8 mouse cellular contexts compared by ENCODE assay signal in genomic region chr2:180724585-180725413, GRCm38 (mm10). TPM values are rescaled to one million over a fixed set of nuclear protein-coding genes. Genes with fewer than 3 reads are reported as not detected.
DNase-seq lines count a peak whose midpoint lies in the region; ATAC-seq lines count a peak whose summit lies in the region.

Gene Slc17a9, plus strand, starts transcription at chr2:180725263.

- H3K4me3 ChIP-seq in embryonic facial prominence, embryonic 13.5 days, result peak within 1 kb of the TSS; percentile 16
- peak within 1 kb of the TSS; percentile 13; the same call in 1 of the 2 replicates for H3K4me3 ChIP-seq in limb, embryonic 10.5 days

- peak within 1 kb of the TSS; percentile 41 for H3K9ac ChIP-seq in embryonic facial prominence, embryonic 13.5 days

- H3K27me3 ChIP-seq in embryonic facial prominence, embryonic 13.5 days, result no peaks in the 10 kb centered on the region
- H3K27me3 ChIP-seq in limb, embryonic 10.5 days (ENCODE audit: low read depth, poor library complexity, severe bottlenecking), result no peaks in the 10 kb centered on the region; the same call in 1 of the 2 replicates

- peaks cover 14% of the 10 kb centered on the region for H3K4me1 ChIP-seq in embryonic facial prominence, embryonic 13.5 days
- H3K4me1 ChIP-seq in limb, embryonic 10.5 days, result peaks cover 21% of the 10 kb centered on the region

- peak within 1 kb of the TSS; percentile 54 for H3K4me2 ChIP-seq in embryonic facial prominence, embryonic 13.5 days

- intact Hi-C loops in heart, postnatal 36 days (cut with DNase I), result no loop called here
- intact Hi-C loops in left cerebral cortex, postnatal 4 days (cut with DNase I), result no loop called here

- DNase-seq in retina, postnatal 1 day, result peak; percentile 15
- no peak for DNase-seq in retina, embryonic 14.5 days (ENCODE audit: low spot score)
- DNase-seq in heart, postnatal 36 days, result peak; percentile 47 to 61
- no peak for DNase-seq in limb, embryonic 10.5 days (ENCODE audit: low spot score)
- DNase-seq in yolk sac, embryonic 10.5 days (ENCODE audit: low spot score), result peak; percentile 57
- DNase-seq in left cerebral cortex, postnatal 4 days, result no peak

- 0 out of 2 replicates have a peak, but pooled peaks have one; percentile 21 for ATAC-seq in embryonic facial prominence, embryonic 13.5 days (ENCODE audit: insufficient number of reproducible peaks, insufficient read depth, low FRiP score, low TSS enrichment, low read depth)
- peak; percentile 90 for ATAC-seq in megakaryocyte-erythroid progenitor cell, adult 5-6 weeks (replicated peaks; ENCODE audit: low FRiP score, low TSS enrichment, poor library complexity, severe bottlenecking)

- no peak within 1 kb of the TSS for H3K27ac ChIP-seq in embryonic facial prominence, embryonic 13.5 days
- H3K27ac ChIP-seq in limb, embryonic 10.5 days, result no peak within 1 kb of the TSS

- no peaks in the 10 kb centered on the region for H3K9me3 ChIP-seq in embryonic facial prominence, embryonic 13.5 days
- no peaks in the 10 kb centered on the region for H3K9me3 ChIP-seq in limb, embryonic 10.5 days (replicated peaks)

- H3K36me3 ChIP-seq in embryonic facial prominence, embryonic 13.5 days, result peaks cover 41% of the 10 kb centered on the region
- H3K36me3 ChIP-seq in limb, embryonic 10.5 days, result peaks cover 44% of the 10 kb centered on the region

- WGBS in embryonic facial prominence, embryonic 13.5 days, result 4% methylated on average over 18 of the region's 18 CpGs
- 5% methylated on average over 18 of the region's 18 CpGs for WGBS in limb, embryonic 10.5 days

RNA-seq across cellular contexts. Expression of gene Slc17a9, which starts in this region (rescaled TPM):
- 0.70 and 1.4 TPM in 2 replicates for polyA plus RNA-seq in embryonic facial prominence, embryonic 13.5 days (2015; fragmentation: Nextera tagmentation; extraction: Ambion mirVana)
- total RNA-seq in heart, postnatal 36 days (2021), result under 1 TPM in 1 of 2 experiments, not detected in 1; 0.38 TPM
- polyA plus RNA-seq in limb, embryonic 10.5 days (2016; fragmentation: Nextera tagmentation; extraction: Ambion mirVana), result 0.38 and 0.73 TPM in 2 replicates
- 15.2 and 16.4 TPM in 2 replicates for total RNA-seq in megakaryocyte-erythroid progenitor cell, adult 5-6 weeks (2014; fragmentation: Nextera tagmentation)
- total RNA-seq in megakaryocyte-erythroid progenitor cell, adult 5-6 weeks (2017), result 2.8 and 5.0 TPM in 2 replicates
- total RNA-seq in left cerebral cortex, postnatal 4 days (2021), result under 1 TPM; 0.44 to 0.50 TPM

Comparison
In these comparisons a context has a peak if more than half of its experiments do, and no peak if none do; other contexts are left out.
1. DNase-seq: peak in retina, postnatal 1 day (single experiment) and yolk sac, embryonic 10.5 days (single experiment); none in retina, embryonic 14.5 days (single experiment), limb, embryonic 10.5 days (single experiment) and left cerebral cortex, postnatal 4 days (single experiment).
2. Peak in DNase-seq in heart, postnatal 36 days; RNA of the gene not detected or under 1 TPM.